Mouse (Mus musculus) ES-E14 (cell line): ENCODE measurements around the gene Mta1. TPM values are rescaled to one million over a fixed set of nuclear protein-coding genes. Genes with fewer than 3 reads are reported as not detected.
A peak's percentile ranks its signal among the peaks of the same experiment; 100 is the strongest.

Experiments
- DNase-seq: peaks from one replicate; pipeline ENCODE4 v3.0.0-alpha.2; 2013; ENCODE audit warnings: low read depth, low spot score
- H3K27ac ChIP-seq: 2 replicates; pipeline ENCODE4 v1.5.1; 2012; ENCODE audit warnings: low read depth, mild to moderate bottlenecking, low read length, moderate library complexity, mixed read lengths; ENCODE audit not compliant: poor library complexity, insufficient read depth, severe bottlenecking
- H3K36me3 ChIP-seq: 2 replicates; pipeline ENCODE4 v1.6.1; 2012; ENCODE audit warnings: mild to moderate bottlenecking, low read length, moderate library complexity, mixed read lengths; ENCODE audit not compliant: control insufficient read depth, poor library complexity, insufficient read depth, severe bottlenecking
- H3K4me1 ChIP-seq, 2 experiments: fragments of 150-350 bp in 1 of 2; sonication (generic) in 1 of 2; 2 replicates each; pipeline ENCODE4 v1.6.1; 2012; ENCODE audit warnings: low read length in 2 of 2, mild to moderate bottlenecking in 1 of 2, mixed read lengths in 1 of 2; ENCODE audit not compliant: control insufficient read depth in 2 of 2, insufficient read depth in 2 of 2, poor library complexity in 1 of 2
- H3K4me3 ChIP-seq, 2 experiments: fragments of 150-350 bp in 1 of 2; sonication (generic) in 1 of 2; 2 replicates each; pipeline ENCODE4 v1.5.1; 2012; ENCODE audit warnings: low read length in 2 of 2, low read depth in 1 of 2, mild to moderate bottlenecking in 1 of 2, mixed read lengths in 1 of 2; ENCODE audit not compliant: insufficient read depth in 1 of 2, poor library complexity in 1 of 2, severe bottlenecking in 1 of 2
- H3K9ac ChIP-seq: 2 replicates; pipeline ENCODE4 v1.6.1; 2012; ENCODE audit warnings: low read depth, mild to moderate bottlenecking, low read length, mixed read lengths; ENCODE audit not compliant: poor library complexity, insufficient read depth, severe bottlenecking
- H3K9me3 ChIP-seq: fragments of 150-350 bp; sonication (generic); 2 replicates; pipeline ENCODE4 v1.6.1; 2012; ENCODE audit warnings: low read depth, mild to moderate bottlenecking, low read length; ENCODE audit not compliant: control insufficient read depth, insufficient read depth
- CHD2 ChIP-seq: IDR thresholded peaks from 2 replicates; pipeline ENCODE4 v1.6.1; 2014; ENCODE audit warnings: mild to moderate bottlenecking, low read depth, low read length, inconsistent platforms
- HCFC1 ChIP-seq: IDR thresholded peaks from 2 replicates; pipeline ENCODE4 v1.6.1; 2012; ENCODE audit warnings: low read length, inconsistent platforms, borderline replicate concordance; ENCODE audit not compliant: insufficient read depth
- MAFK ChIP-seq: IDR thresholded peaks from 2 replicates; pipeline ENCODE4 v1.6.1; 2014; ENCODE audit warnings: mild to moderate bottlenecking, low read depth, low read length, inconsistent platforms; ENCODE audit not compliant: insufficient read depth
- ZC3H11A ChIP-seq: IDR thresholded peaks from 2 replicates; pipeline ENCODE4 v1.6.1; 2012; ENCODE audit warnings: low read depth, mild to moderate bottlenecking, inconsistent platforms, low read length, borderline replicate concordance
- ZNF384 ChIP-seq: IDR thresholded peaks from 2 replicates; pipeline ENCODE4 v1.6.1; 2012; ENCODE audit warnings: low read depth, low read length, inconsistent platforms
- in situ Hi-C, 2 experiments: fragments of 600-800 bp; cut with MboI; formaldehyde crosslinking; loops; one replicate each; pipeline ENCODE4 v1.15.1; 2025; ENCODE audit warnings: low sequenced_read_pairs in 2 of 2, inconsistent platforms in 1 of 2; ENCODE audit not compliant: unreplicated experiment in 2 of 2
- total RNA-seq: library from RNA; depleted of rRNA; stranded (reverse); fragments of 300-350 nt; gene quantifications from 2 replicates; pipeline ENCODE4 v1.2.3, GENCODE M21; 2012

Gene Mta1
- total RNA-seq, 1 experiment, result 30.3 TPM

GRCm38 (mm10) chr12:113156540-113156929 lies 58.5 kb downstream of the Mta1 start:
- peak overlapping the region; percentile 92 for H3K27ac ChIP-seq

GRCm38 (mm10) chr12:113157002-113157401 lies 58.9 kb downstream of the Mta1 start:
- peaks cover 12% of the 10 kb centered on the region; the same call in 1 of the 2 replicates for H3K36me3 ChIP-seq
- TF ChIP-seq MAFK (no peak), ZC3H11A (no peak), CHD2 (no peak), ZNF384 (no peak), HCFC1 (no peak)
- DNase-seq, result no peak
- H3K9ac ChIP-seq, result peak overlapping the region; percentile 84
- H3K9me3 ChIP-seq, result no peaks in the 10 kb centered on the region
- in situ Hi-C loops, result no loop called here
- peak overlapping the region; percentile 64 to 77 for H3K4me3 ChIP-seq
- peak overlapping the region; percentile 50; the same call in 1 of the 2 replicates for H3K27ac ChIP-seq
- peaks cover 0 to 19% of the 10 kb centered on the region in 2 experiments; a peak in 2 of 4 replicates for H3K4me1 ChIP-seq

More at GRCm38 (mm10) chr12:113156540-113156929, 58.5 kb downstream of the Mta1 start:
- Histone ChIP-seq H3K9me3 (no peaks in the 10 kb centered on the region), H3K4me1 (peaks cover 0 to 19% of the 10 kb centered on the region in 2 experiments; a peak in 2 of 4 replicates), H3K36me3 (peaks cover 12% of the 10 kb centered on the region; the same call in 1 of the 2 replicates), H3K9ac (peak overlapping the region; percentile 84), H3K4me3 (peak overlapping the region; percentile 64 to 77)
- peak; percentile 81 for DNase-seq
- TF ChIP-seq HCFC1, result 0 out of 2 replicates have a peak, but pooled peaks have one; percentile 27
- no peak for TF ChIP-seq ZNF384
- in situ Hi-C loops, result no loop called here

GRCm38 (mm10) chr12:113157521-113157920 lies 59.4 kb downstream of the Mta1 start:
- Histone ChIP-seq H3K36me3 (peaks cover 14% of the 10 kb centered on the region; the same call in 1 of the 2 replicates), H3K27ac (no peak overlapping the region), H3K9ac (no peak overlapping the region), H3K4me3 (peak overlapping the region in 1 of 2 experiments; percentile 64; a peak in 2 of 4 replicates), H3K9me3 (no peaks in the 10 kb centered on the region), H3K4me1 (peaks cover 0 to 18% of the 10 kb centered on the region in 2 experiments; a peak in 2 of 4 replicates)
- DNase-seq, result no peak
- TF ChIP-seq MAFK, result no peak
- in situ Hi-C loops, result no loop called here

- in situ Hi-C loops, result no loop called here
- TF ChIP-seq MAFK (no peak), ZC3H11A (no peak), HCFC1 (no peak), CHD2 (no peak), ZNF384 (no peak)
- H3K9me3 ChIP-seq, result no peaks in the 10 kb centered on the region
- H3K9ac ChIP-seq, result no peak overlapping the region
- H3K36me3 ChIP-seq, result peaks cover 16% of the 10 kb centered on the region
- H3K4me3 ChIP-seq, result no peak overlapping the region
- no peak for DNase-seq
- H3K4me1 ChIP-seq, result peaks cover 0 to 15% of the 10 kb centered on the region in 2 experiments; a peak in 2 of 4 replicates
- H3K27ac ChIP-seq, result no peak overlapping the region
These were observed 59.9 kb downstream of the Mta1 start for GRCm38 (mm10) chr12:113157971-113158370.

GRCm38 (mm10) chr12:113163561-113164006 lies 65.5 kb downstream of the Mta1 start:
- DNase-seq, result no peak
- TF ChIP-seq CHD2 (no peak), MAFK (no peak), HCFC1 (no peak), ZC3H11A (no peak), ZNF384 (no peak)
- in situ Hi-C loops, result no loop called here
- Histone ChIP-seq H3K9ac (no peak overlapping the region), H3K4me1 (peaks cover 0 to 3% of the 10 kb centered on the region in 2 experiments; a peak in 1 of 4 replicates), H3K27ac (no peak overlapping the region), H3K4me3 (no peak overlapping the region), H3K36me3 (peaks cover 15% of the 10 kb centered on the region), H3K9me3 (no peaks in the 10 kb centered on the region)
